Mouse (Mus musculus): ENCODE data around the gene Ube2f.

DNA sequence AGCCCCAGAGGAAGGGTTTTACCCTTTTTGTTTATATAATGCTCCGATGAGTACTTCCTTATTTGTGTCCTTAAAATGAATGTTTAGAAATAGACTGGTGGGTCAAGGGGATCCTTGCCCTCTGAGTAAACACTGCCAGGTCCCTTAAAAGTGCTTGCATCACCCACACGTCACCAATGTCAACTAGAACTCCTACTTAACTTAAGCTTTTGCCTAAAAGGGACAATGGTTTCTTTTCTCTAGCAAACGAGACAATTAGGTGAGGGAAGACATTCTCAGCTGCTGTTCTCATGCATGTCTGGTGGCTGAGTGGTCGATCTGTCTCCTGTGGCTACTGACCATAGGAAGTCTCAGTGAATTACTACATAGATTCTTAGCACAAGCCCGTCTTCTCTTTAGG lies 18.2 kb upstream of the Ube2f start:
- no peak for TF ChIP-seq POLR2A (IDR thresholded peaks at IDR 0.05; ENCODE audit: low read depth, low read length)
- TF ChIP-seq CTCF (IDR thresholded peaks at IDR 0.05; ENCODE audit: extremely low read depth, insufficient read depth, insufficient read length, insufficient replicate concordance), result no peak
